Mouse (Mus musculus) right cerebral cortex, postnatal 14 days (tissue): ENCODE data around the gene Kcnk4.

Experiments
- DNase-seq: peaks from one replicate; pipeline ENCODE4 v3.0.0; 2022

The Kcnk4 gene

GRCm38 (mm10) chr19:6968491-6969271 is 34.4 kb upstream of the Kcnk4 start:
- no peak for DNase-seq

DNA sequence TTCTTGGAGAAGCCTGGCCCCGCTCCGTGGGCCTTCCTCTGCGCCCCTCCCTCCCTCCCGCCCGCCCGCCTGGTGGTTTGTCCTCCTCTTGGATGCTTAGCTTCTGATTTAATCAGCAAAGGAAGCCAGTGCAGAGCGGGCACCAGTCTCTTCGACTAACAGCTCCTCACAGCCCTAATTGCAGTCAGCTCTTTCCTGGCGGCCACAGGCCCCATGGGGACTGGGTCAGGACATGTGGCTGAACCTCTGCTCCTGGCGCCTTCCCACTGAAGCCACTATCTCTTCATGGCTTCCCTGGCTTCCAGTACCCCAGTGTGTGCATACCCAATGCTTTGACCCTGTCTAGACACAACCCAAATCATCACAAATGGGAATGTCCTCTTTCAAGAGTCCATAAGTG is 22.1 kb upstream of the Kcnk4 start:
- DNase-seq = no peak

DNA sequence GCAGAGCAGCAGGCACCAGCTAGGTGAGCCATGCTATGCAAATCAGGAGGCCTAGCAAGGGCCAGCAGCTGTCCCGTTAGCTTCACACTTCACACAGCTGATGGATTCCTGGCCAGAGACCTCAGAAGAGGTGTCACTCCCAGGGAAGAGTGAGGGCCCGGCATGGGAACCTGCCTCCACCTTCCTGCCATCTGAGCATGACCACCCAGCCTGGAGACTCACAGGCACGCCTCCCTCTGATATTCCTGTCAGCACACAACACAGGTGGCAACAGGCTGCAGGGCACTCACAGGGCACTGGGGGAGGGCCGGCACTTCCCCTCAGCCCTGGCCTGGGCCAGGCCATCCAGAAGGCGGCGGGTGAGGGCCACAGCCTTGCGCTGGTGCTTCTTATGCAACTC is 21.1 kb upstream of the Kcnk4 start:
- no peak for DNase-seq

GRCm38 (mm10) chr19:6954046-6954445 is 19.7 kb upstream of the Kcnk4 start:
- DNase-seq = no peak

DNA sequence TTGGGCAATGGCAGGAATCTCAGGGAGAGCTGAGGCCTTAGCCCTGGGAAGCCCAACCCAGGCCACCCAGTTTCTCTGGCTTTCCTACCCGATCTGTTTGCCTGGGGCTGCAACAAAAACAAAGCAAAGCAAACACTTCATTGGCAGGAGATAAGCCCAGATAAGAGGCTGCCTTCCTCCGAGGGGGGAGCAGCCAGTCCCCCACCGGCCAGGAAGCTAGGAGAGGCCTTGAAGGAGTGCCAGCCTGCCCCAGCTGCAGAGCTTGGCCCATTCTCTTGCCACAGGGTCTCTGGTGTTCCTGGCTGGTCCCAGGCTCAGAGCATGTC is 18.4 kb upstream of the Kcnk4 start:
- DNase-seq = no peak

DNA sequence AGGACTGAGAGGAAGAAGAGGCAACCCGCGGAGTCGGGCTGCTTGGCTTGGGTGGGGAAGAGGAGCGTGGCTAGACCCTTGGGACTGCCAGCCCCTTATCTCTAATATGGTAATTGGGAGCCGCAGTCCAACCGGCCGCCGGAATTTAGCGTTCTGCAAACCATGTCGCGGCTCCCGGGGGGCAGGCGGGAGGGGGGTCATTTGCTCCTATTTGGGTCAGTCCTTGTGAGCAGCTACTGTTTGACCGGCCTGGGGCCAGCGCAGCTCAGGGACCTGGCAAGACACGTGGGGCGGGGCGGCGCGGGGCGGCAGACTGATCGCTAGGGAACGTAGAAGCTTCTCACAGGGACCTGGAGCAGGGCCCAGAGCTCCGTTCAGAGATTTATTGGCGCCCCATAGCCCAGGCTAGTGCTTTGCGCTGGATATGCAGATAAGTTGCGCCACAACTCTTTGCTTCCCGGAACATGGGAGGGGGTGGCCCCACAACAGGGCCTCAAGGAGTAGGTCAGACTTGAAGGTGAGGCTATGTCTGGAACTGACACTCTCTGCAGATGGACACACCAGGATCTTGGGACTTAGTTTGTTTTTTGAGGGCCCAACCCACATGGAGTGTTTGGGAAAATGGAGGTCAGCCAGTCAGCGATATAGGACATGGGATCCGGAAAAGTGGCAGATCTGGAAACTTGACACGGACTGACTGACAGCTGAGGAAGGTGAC is 17.8 kb upstream of the Kcnk4 start:
- peak; percentile 68 for DNase-seq

- DNase-seq = peak; percentile 83
These were observed 17.2 kb upstream of the Kcnk4 start for GRCm38 (mm10) chr19:6951381-6951968.

DNA sequence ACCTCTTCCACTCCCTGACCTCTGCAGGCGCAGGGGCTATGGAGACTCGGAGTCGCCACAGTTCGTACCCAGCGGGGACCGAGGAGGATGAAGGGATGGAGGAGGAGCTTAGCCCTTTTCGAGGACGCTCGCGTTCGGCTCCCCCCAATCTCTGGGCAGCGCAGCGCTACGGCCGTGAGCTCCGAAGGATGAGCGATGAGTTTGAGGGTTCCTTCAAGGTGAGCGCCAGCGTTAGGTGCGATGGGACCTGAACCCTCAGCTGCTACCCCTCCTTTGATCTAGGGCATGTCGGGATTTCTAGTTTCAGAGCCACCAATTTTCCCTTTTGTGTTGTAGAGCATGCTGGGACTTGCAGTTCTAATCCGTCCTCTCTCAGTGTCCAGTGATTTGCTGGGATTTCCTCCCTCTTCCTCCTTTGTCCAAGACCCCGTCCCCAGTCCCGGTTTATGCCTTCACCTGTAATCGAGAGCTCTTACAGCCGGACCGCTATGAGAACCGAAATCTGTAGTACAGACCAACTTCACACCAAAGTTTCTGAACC is 16.4 kb upstream of the Kcnk4 start:
- peak; percentile 51 for DNase-seq

DNA sequence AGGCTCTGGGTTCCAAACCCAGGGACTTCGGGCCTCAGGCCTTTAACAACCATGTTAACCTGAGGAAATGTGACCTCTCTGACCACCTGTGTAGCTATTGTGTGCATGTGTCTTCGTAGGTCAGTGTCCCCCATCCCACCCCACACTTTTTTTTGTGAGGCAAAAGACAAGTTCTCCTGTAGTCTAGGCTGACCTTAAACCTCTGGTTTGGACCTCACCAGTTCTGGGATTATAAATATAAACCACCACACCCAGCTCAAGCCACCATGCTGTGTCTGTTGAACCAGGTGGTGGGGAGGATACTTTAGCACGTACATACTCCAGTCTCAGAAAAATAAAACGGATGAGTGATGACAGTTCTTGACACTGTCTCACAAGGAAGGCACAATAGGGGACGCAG is 15.6 kb upstream of the Kcnk4 start:
- no peak for DNase-seq

DNA sequence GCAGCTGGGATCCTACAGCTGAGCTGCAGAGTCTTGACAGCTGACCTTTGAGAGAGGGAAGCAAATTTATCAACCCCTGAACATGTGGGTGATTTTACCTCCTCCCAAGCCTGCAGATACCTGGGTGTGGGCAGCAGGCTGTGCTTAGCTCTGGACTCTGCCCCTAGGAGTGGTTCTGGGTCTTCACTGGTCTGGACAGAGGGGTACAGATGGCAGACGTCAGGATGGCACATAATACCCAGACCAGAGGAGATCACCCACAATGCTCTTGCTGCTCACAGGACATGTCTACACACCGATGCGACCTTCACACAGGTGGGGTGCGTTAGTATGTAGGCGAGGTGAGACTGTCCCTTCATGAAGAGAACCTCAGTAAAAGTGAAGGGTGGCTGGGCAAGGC is 15.2 kb upstream of the Kcnk4 start:
- no peak for DNase-seq

- no peak for DNase-seq
These were observed 13.9 kb upstream of the Kcnk4 start for GRCm38 (mm10) chr19:6948186-6948585.

DNA sequence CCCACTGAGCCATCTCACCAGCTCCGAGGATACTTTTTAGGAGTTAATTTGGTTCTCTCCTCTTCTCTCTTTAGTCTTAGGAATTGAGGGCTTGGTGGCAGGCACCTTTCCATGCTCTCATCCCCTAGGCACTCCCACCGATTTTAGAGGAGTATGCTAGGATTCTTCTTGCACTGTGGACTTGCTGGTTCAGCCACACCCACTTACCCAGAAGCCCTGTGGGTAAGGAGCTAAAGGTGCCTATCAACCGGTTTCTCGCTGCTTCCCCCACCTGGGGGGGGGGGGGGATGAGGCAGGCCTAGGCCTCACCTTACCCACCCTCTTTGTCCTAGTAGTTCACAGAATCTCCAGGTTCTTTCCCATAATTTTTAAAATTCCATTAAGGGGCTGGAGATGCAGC is 13.4 kb upstream of the Kcnk4 start:
- no peak for DNase-seq

GRCm38 (mm10) chr19:6943709-6944108 is 9.4 kb upstream of the Kcnk4 start:
- DNase-seq = no peak

DNA sequence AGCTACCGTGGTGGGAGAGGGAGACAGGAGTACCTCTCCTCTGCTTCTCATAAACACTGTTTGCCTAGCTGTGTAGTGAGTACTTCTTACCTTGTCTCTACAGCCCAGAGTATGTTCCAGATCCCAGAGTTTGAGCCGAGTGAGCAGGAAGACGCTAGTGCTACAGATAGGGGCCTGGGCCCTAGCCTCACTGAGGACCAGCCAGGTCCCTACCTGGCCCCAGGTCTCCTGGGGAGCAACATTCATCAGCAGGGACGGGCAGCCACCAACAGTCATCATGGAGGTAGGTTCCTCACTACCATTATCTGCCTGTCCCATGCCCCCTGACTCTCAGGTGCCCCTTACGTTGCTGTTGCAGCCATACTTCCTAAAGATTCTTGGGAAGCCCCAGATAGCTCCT is 8.4 kb upstream of the Kcnk4 start:
- DNase-seq = no peak

DNA sequence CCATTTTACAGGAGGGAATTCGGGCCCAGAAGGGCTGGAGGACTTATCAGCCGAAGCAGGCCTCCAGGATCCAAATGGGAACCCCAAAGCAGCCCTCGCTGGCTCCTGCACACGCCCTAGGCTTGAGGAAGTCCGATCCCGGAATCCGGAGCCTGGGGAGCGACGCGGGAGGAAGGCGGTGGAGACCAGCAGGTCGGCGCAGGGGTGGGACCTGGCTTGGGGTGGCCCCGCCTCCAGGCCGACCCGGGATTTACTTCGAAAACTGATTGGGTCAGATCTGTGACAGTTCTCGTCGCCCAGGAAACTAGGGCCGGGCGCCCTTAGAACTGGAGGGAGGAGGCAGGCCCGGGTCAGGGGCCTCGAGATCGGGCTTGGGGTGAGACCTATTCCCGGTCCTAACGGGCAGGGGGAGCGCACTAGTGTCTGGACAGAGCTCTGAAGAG is 8.0 kb upstream of the Kcnk4 start, which contains the start of gene Gpr137:
Gene Gpr137 (minus strand): TSS at position 232 of the 443 bp plus-strand sequence.
- DNase-seq = peak; percentile 89

DNA sequence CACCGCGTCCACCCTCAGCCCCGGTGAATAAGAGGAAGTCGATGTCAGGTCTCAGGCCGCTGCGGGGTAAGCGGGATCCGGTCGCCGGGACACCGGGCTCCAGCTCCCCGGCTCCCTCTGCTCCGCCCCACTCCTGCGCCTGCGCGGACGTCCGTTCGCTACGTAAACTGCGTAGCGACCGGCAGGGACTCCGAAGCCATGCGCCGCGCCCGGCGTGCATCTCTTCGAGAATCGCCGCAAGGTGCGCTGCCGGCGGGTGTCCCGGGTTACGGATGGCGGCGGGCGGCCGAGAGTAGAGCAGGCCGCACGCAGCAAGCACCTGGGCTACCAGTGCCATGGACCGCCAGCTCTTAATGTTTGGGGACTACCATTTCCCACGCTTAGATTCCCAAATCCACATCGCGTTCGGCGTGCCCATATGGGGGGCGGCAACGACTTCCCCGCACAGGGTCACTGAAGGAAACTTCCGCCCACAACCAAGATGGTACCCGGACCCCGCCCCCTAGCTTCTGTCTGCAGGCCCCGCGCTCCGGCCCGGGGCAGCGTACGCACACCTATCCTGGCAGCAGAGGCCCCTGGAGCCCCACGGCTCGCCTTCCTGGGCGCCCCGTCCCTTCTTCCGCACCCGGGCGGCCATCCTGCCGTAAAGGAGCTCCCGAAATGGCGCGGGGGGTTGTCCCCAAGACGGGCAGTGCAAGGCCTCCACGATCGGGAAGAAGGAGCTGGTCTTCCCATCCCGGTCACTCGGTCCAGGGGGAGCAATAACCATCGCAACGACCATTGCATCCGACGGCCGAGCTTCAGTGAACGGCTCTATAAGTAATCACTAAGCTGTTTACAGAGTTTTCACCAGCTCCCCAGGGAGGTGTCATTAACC is 7.3 kb upstream of the Kcnk4 start, which contains the start of gene Bad:
Gene Bad (plus strand): TSS at position 490 of the 877 bp plus-strand sequence.
- DNase-seq = peak; percentile 94

- peak; percentile 21 for DNase-seq
These were observed 6.4 kb upstream of the Kcnk4 start for GRCm38 (mm10) chr19:6940396-6941351.

GRCm38 (mm10) chr19:6939106-6940002 is 5.0 kb upstream of the Kcnk4 start:
- DNase-seq = no peak

DNA sequence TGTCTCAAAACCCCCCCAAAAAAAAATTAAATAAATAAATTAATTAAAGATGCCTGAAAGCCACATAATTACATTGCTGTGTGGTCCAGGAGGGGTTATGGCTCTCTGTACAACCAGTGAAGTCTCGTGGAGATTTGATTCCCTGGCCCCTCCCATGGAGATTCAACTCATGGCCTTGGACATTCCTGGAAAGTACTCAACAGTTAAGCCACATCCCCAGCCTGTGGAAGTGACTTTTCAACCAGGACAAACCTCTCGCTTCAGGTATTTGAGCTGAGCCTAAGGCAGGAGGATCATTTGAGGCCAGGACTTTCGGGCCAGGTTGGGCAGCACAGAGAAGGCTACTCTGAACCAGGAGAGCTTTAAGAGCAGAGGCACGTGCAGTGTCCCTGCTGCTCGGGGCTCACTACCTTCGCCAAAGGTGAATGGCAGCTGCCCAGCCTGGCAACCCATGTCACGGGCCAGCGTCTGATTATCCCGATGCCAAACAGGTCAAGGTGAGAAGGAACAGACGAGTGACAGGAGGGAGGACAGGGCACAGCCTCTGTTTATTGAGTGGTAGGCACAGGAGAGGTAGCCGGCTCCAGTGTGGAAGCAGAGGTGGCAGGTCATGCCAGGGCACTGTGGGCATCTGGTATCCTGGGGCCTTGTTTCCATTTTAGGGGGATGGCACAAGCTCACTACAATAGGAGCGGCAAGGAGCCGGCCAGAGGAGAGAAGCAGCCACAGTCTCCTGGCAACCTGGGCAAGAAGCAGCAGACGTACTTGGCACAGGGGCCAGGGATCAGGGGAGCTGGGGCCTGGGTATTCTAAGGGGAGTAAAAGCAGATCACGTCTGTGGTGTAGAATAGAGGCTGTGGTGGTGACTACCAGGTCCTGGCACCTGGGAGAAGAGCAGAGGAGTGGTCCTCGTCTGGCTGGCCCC is 3.5 kb upstream of the Kcnk4 start:
- DNase-seq = peak; percentile 4
